Mouse (Mus musculus) MEL (cell line): ENCODE measurements around the gene Wdr72. TPM values are rescaled to one million over a fixed set of nuclear protein-coding genes. Genes with fewer than 3 reads are reported as not detected.

Experiments used
- DNase-seq: peaks from one replicate; pipeline ENCODE4 v3.0.0; 2011; ENCODE audit warnings: low read depth, low spot score
- H3K27ac ChIP-seq: 2 replicates; pipeline ENCODE4 v1.5.1; 2012; ENCODE audit warnings: low read depth, mild to moderate bottlenecking, control low read depth, low read length, moderate library complexity; ENCODE audit not compliant: control insufficient read depth
- H3K27me3 ChIP-seq, 2 experiments: fragments of 150-350 bp in 1 of 2; sonication (generic) in 1 of 2; 2 replicates each; pipeline ENCODE4 v1.6.1; 2012; ENCODE audit warnings: low read length in 2 of 2, mild to moderate bottlenecking in 2 of 2, improper control_type of control experiment in 1 of 2, moderate library complexity in 1 of 2; ENCODE audit not compliant: insufficient read depth in 2 of 2, control insufficient read depth in 1 of 2
- H3K36me3 ChIP-seq, 2 experiments: 2 replicates each; pipeline ENCODE4 v1.6.1; 2012 to 2014; ENCODE audit warnings: low read length in 2 of 2, improper control_type of control experiment in 1 of 2, inconsistent platforms in 1 of 2, mild to moderate bottlenecking in 1 of 2; ENCODE audit not compliant: insufficient read depth in 2 of 2, control insufficient read depth in 1 of 2
- H3K4me1 ChIP-seq, 2 experiments: fragments of 150-350 bp in 1 of 2; sonication (generic) in 1 of 2; 2 replicates each; pipeline ENCODE4 v1.6.1; 2012; ENCODE audit warnings: low read length in 2 of 2, improper control_type of control experiment in 1 of 2, mild to moderate bottlenecking in 1 of 2; ENCODE audit not compliant: insufficient read depth in 2 of 2, control insufficient read depth in 1 of 2
- H3K4me3 ChIP-seq, 2 experiments: fragments of 150-350 bp in 1 of 2; sonication (generic) in 1 of 2; 2 replicates each; pipeline ENCODE4 v1.5.1; 2012; ENCODE audit warnings: low read depth in 2 of 2, low read length in 2 of 2, mild to moderate bottlenecking in 2 of 2, moderate library complexity in 2 of 2, control low read depth in 1 of 2, improper control_type of control experiment in 1 of 2; ENCODE audit not compliant: control insufficient read depth in 1 of 2, insufficient read depth in 1 of 2
- H3K79me2 ChIP-seq: 2 replicates; pipeline ENCODE4 v1.6.1; 2012; ENCODE audit warnings: mild to moderate bottlenecking, low read length, moderate library complexity; ENCODE audit not compliant: control insufficient read depth, poor library complexity, insufficient read depth
- H3K9ac ChIP-seq: 2 replicates; pipeline ENCODE4 v1.6.1; 2012; ENCODE audit warnings: low read depth, mild to moderate bottlenecking, control low read depth, low read length, moderate library complexity; ENCODE audit not compliant: control insufficient read depth, poor library complexity, severe bottlenecking
- H3K9me3 ChIP-seq: fragments of 150-350 bp; sonication (generic); replicated peaks from 2 replicates; pipeline ENCODE4 v1.6.1; 2012; ENCODE audit warnings: mild to moderate bottlenecking, low read length, improper control_type of control experiment, moderate library complexity; ENCODE audit not compliant: insufficient read depth
- BHLHE40 ChIP-seq: IDR thresholded peaks from 2 replicates; pipeline ENCODE4 v1.6.1; 2012; ENCODE audit warnings: low read depth, mild to moderate bottlenecking, inconsistent platforms, low read length, improper control_type of control experiment, borderline replicate concordance
- CHD2 ChIP-seq: IDR thresholded peaks from 2 replicates; pipeline ENCODE4 v1.6.1; 2011; ENCODE audit warnings: low read length, improper control_type of control experiment
- ELF1 ChIP-seq: IDR thresholded peaks from 2 replicates; pipeline ENCODE4 v1.6.1; 2014; ENCODE audit warnings: low read depth, mild to moderate bottlenecking, inconsistent platforms, low read length, improper control_type of control experiment, moderate library complexity
- HCFC1 ChIP-seq: IDR thresholded peaks from 2 replicates; pipeline ENCODE4 v1.6.1; 2012; ENCODE audit warnings: low read depth, mild to moderate bottlenecking, inconsistent platforms, low read length, improper control_type of control experiment, moderate library complexity
- MAFK ChIP-seq: IDR thresholded peaks from 2 replicates; pipeline ENCODE4 v1.6.1; 2011; ENCODE audit warnings: low read depth, mild to moderate bottlenecking, low read length, improper control_type of control experiment, borderline replicate concordance
- MAX ChIP-seq: IDR thresholded peaks from 2 replicates; pipeline ENCODE4 v1.6.1; 2011; ENCODE audit warnings: low read length, improper control_type of control experiment
- MXI1 ChIP-seq: IDR thresholded peaks from 2 replicates; pipeline ENCODE4 v1.6.1; 2011; ENCODE audit warnings: mild to moderate bottlenecking, low read depth, low read length, improper control_type of control experiment
- MYB ChIP-seq: IDR thresholded peaks from 2 replicates; pipeline ENCODE4 v1.6.1; 2011; ENCODE audit warnings: mild to moderate bottlenecking, low read depth, low read length, improper control_type of control experiment
- MYC ChIP-seq: IDR thresholded peaks from 2 replicates; pipeline ENCODE4 v1.6.1; 2011; ENCODE audit warnings: low read depth, mild to moderate bottlenecking, low read length, improper control_type of control experiment, moderate library complexity
- NELFE ChIP-seq: IDR thresholded peaks from 2 replicates; pipeline ENCODE4 v1.6.1; 2011; ENCODE audit warnings: low read depth, low read length, improper control_type of control experiment
- NRF1 ChIP-seq: IDR thresholded peaks from 2 replicates; pipeline ENCODE4 v1.6.1; 2014; ENCODE audit warnings: low read depth, mild to moderate bottlenecking, inconsistent platforms, low read length, improper control_type of control experiment, moderate library complexity; ENCODE audit not compliant: poor library complexity, insufficient read depth, severe bottlenecking
- POLR2AphosphoS2 ChIP-seq: IDR thresholded peaks from 2 replicates; pipeline ENCODE4 v1.6.1; 2011; ENCODE audit warnings: low read length, improper control_type of control experiment
- SIN3A ChIP-seq: IDR thresholded peaks from 2 replicates; pipeline ENCODE4 v1.6.1; 2012; ENCODE audit warnings: low read length, improper control_type of control experiment, inconsistent platforms
- SMC3 ChIP-seq: IDR thresholded peaks from 2 replicates; pipeline ENCODE4 v1.6.1; 2011; ENCODE audit warnings: low read depth, low read length, improper control_type of control experiment
- TBP ChIP-seq: IDR thresholded peaks from 2 replicates; pipeline ENCODE4 v1.8.0; 2011; ENCODE audit warnings: low read depth, low read length, improper control_type of control experiment
- TCF12 ChIP-seq: IDR thresholded peaks from 2 replicates; pipeline ENCODE4 v1.6.1; 2014; ENCODE audit warnings: low read depth, mild to moderate bottlenecking, inconsistent platforms, low read length, improper control_type of control experiment, moderate library complexity
- USF1 ChIP-seq: IDR thresholded peaks from 2 replicates; pipeline ENCODE4 v1.6.1; 2014; ENCODE audit warnings: low read depth, mild to moderate bottlenecking, inconsistent platforms, low read length, improper control_type of control experiment, moderate library complexity
- ZC3H11A ChIP-seq: IDR thresholded peaks from 2 replicates; pipeline ENCODE4 v1.6.1; 2012; ENCODE audit warnings: low read depth, mild to moderate bottlenecking, inconsistent platforms, low read length, improper control_type of control experiment
- ZMIZ1 ChIP-seq: IDR thresholded peaks from 2 replicates; pipeline ENCODE4 v1.6.1; 2012; ENCODE audit warnings: low read depth, mild to moderate bottlenecking, inconsistent platforms, low read length, improper control_type of control experiment, moderate library complexity
- polyA plus RNA-seq, 2 experiments: library from polyadenylated mRNA; stranded (reverse) in 1 of 2; unstranded in 1 of 2; fragments of >175 nt in 1 of 2; fragments of >200 nt in 1 of 2; gene quantifications; 2 replicates each; pipeline versions ENCODE4 v1.2.1 to v1.2.4; 2012; ENCODE audit warnings: low replicate concordance in 2 of 2, low read depth in 1 of 2; ENCODE audit not compliant: insufficient read length in 2 of 2, insufficient read depth in 1 of 2, missing spikeins in 1 of 2
- total RNA-seq: library from RNA; depleted of rRNA; stranded (reverse); fragments of 300-350 nt; gene quantifications from 2 replicates; pipeline ENCODE4 v1.2.3, GENCODE M21; 2012

Gene Wdr72
- total and polyA plus RNA-seq, 3 experiments = not detected

- TF ChIP-seq MXI1 (no peak), USF1 (no peak), ZMIZ1 (no peak), CHD2 (no peak), SMC3 (no peak), NELFE (no peak)
- H3K4me1 ChIP-seq = no peaks in the 10 kb centered on the region
- H3K36me3 ChIP-seq = no peaks in the 10 kb centered on the region
Observed at GRCm38 (mm10) chr9:74101591-74101990, 8.6 kb upstream of the Wdr72 start.

GRCm38 (mm10) chr9:74102615-74103014 is 7.5 kb upstream of the Wdr72 start:
- H3K9ac ChIP-seq = no peak overlapping the region
- no peaks in the 10 kb centered on the region for H3K4me1 ChIP-seq
- no peaks in the 10 kb centered on the region for H3K9me3 ChIP-seq
- H3K27me3 ChIP-seq = no peaks in the 10 kb centered on the region
- H3K27ac ChIP-seq = no peak overlapping the region
- H3K36me3 ChIP-seq = no peaks in the 10 kb centered on the region
- no peaks in the 10 kb centered on the region for H3K79me2 ChIP-seq
- DNase-seq = no peak
- H3K4me3 ChIP-seq = no peak overlapping the region
- TF ChIP-seq SMC3 (no peak), HCFC1 (no peak), MYC (no peak), USF1 (no peak), ZC3H11A (no peak), BHLHE40 (no peak), MYB (no peak), SIN3A (no peak), MAFK (no peak), ELF1 (no peak), MAX (no peak), NRF1 (no peak), TBP (no peak), TCF12 (no peak), POLR2AphosphoS2 (no peak)

More at GRCm38 (mm10) chr9:74101591-74101990, 8.6 kb upstream of the Wdr72 start:
- Histone ChIP-seq H3K9me3 (no peaks in the 10 kb centered on the region), H3K4me3 (no peak overlapping the region), H3K79me2 (no peaks in the 10 kb centered on the region), H3K9ac (no peak overlapping the region), H3K27me3 (no peaks in the 10 kb centered on the region), H3K27ac (no peak overlapping the region)
- DNase-seq = no peak
